Mouse (Mus musculus): ENCODE data around the gene Ttc34. TPM values are rescaled to one million over a fixed set of nuclear protein-coding genes. Genes with fewer than 3 reads are reported as not detected.

Ttc34 gene
- total and polyA plus RNA-seq, 3 experiments = 0.05 TPM; not detected in 2

- H3K9me3 ChIP-seq (replicated peaks) = 0 out of 2 replicates have a peak, but pooled peaks cover 3% of the 10 kb centered on the region
- no peaks in the 10 kb centered on the region for H3K27me3 ChIP-seq (ENCODE audit: insufficient read depth, low read length)
- ATAC-seq (ENCODE audit: extremely low read depth, insufficient number of reproducible peaks, low FRiP score, poor library complexity, severe bottlenecking) = no peak; the same call in 1 of the 2 replicates
- H3K4me3 ChIP-seq (ENCODE audit: low read depth, low read length) = no peak overlapping the region
- DNase-seq (ENCODE audit: low spot score) = no peak
- H3K4me1 ChIP-seq (ENCODE audit: insufficient read depth, low read depth, low read length) = peaks cover 18% of the 10 kb centered on the region
- TF ChIP-seq TAL1 (conservative IDR thresholded peaks at IDR 0.05; ENCODE audit: low read depth, low read length) (no peak), GATA1 (IDR thresholded peaks at IDR 0.05; ENCODE audit: borderline replicate concordance, low read length) (no peak), GATA2 (IDR thresholded peaks at IDR 0.05; ENCODE audit: borderline replicate concordance, low read depth, low read length) (no peak), POLR2AphosphoS5 (IDR thresholded peaks at IDR 0.05; ENCODE audit: insufficient replicate concordance, low read depth, low read length) (no peak), CTCF (IDR thresholded peaks at IDR 0.05; ENCODE audit: low read depth, low read length) (no peak)
- peaks cover 32% of the 10 kb centered on the region for H3K36me3 ChIP-seq (replicated peaks)
Measured at GRCm38 (mm10) chr4:154916662-154917061, 79.4 kb downstream of the Ttc34 start.

Other genes starting within 250 kb of the Ttc34 start
- gene Prdm16, start 200.6 kb upstream of the Ttc34 start, total RNA-seq (2014; fragmentation: Nextera tagmentation) = not detected in 2 replicates
- gene Prdm16, start 200.6 kb upstream of the Ttc34 start, total RNA-seq (2017) = under 0.01 and 0.41 TPM in 2 replicates
- gene Prdm16, start 200.6 kb upstream of the Ttc34 start, polyA plus RNA-seq (2012) = not detected in 2 replicates
- gene Actrt2, start 169.6 kb upstream of the Ttc34 start, total RNA-seq (2014; fragmentation: Nextera tagmentation) = not detected in 2 replicates
- not detected in 2 replicates for gene Actrt2, start 169.6 kb upstream of the Ttc34 start, total RNA-seq (2017)
- not detected in 2 replicates for gene Actrt2, start 169.6 kb upstream of the Ttc34 start, polyA plus RNA-seq (2012)
- gene Mmel1, start 32.1 kb downstream of the Ttc34 start, total RNA-seq (2014; fragmentation: Nextera tagmentation) = not detected in 2 replicates
- 0.22 TPM in 1 of 2 replicates, not detected in the other for gene Mmel1, start 32.1 kb downstream of the Ttc34 start, total RNA-seq (2017)
- 0.03 and 0.06 TPM in 2 replicates for gene Mmel1, start 32.1 kb downstream of the Ttc34 start, polyA plus RNA-seq (2012)
- gene Fam213b, start 61.7 kb downstream of the Ttc34 start, total RNA-seq (2014; fragmentation: Nextera tagmentation) = not detected in 2 replicates
- gene Fam213b, start 61.7 kb downstream of the Ttc34 start, total RNA-seq (2017) = not detected in 2 replicates
- gene Fam213b, start 61.7 kb downstream of the Ttc34 start, polyA plus RNA-seq (2012) = not detected in 2 replicates
- 45.1 and 131 TPM in 2 replicates for gene Tnfrsf14, start 91.1 kb downstream of the Ttc34 start, total RNA-seq (2014; fragmentation: Nextera tagmentation)
- 23.9 and 27.7 TPM in 2 replicates for gene Tnfrsf14, start 91.1 kb downstream of the Ttc34 start, total RNA-seq (2017)
- gene Tnfrsf14, start 91.1 kb downstream of the Ttc34 start, polyA plus RNA-seq (2012) = 3.5 and 7.2 TPM in 2 replicates
- gene Hes5, start 123.5 kb downstream of the Ttc34 start, total RNA-seq (2014; fragmentation: Nextera tagmentation) = not detected in 2 replicates
- gene Hes5, start 123.5 kb downstream of the Ttc34 start, total RNA-seq (2017) = not detected in 2 replicates
- not detected in 2 replicates for gene Hes5, start 123.5 kb downstream of the Ttc34 start, polyA plus RNA-seq (2012)
- 33.4 and 39.3 TPM in 2 replicates for gene Pank4, start 126.7 kb downstream of the Ttc34 start, total RNA-seq (2014; fragmentation: Nextera tagmentation)
- gene Pank4, start 126.7 kb downstream of the Ttc34 start, total RNA-seq (2017) = 41.6 and 45.2 TPM in 2 replicates
- 30.0 and 34.2 TPM in 2 replicates for gene Pank4, start 126.7 kb downstream of the Ttc34 start, polyA plus RNA-seq (2012)
- gene Plch2, start 219.3 kb downstream of the Ttc34 start, total RNA-seq (2014; fragmentation: Nextera tagmentation) = 1.5 TPM in 2 replicates
- 0.22 and 0.35 TPM in 2 replicates for gene Plch2, start 219.3 kb downstream of the Ttc34 start, total RNA-seq (2017)
- gene Plch2, start 219.3 kb downstream of the Ttc34 start, polyA plus RNA-seq (2012) = 0.54 and 0.61 TPM in 2 replicates
- gene Pex10, start 229.6 kb downstream of the Ttc34 start, total RNA-seq (2014; fragmentation: Nextera tagmentation) = 15.9 and 21.1 TPM in 2 replicates
- gene Pex10, start 229.6 kb downstream of the Ttc34 start, total RNA-seq (2017) = 23.2 and 23.4 TPM in 2 replicates
- gene Pex10, start 229.6 kb downstream of the Ttc34 start, polyA plus RNA-seq (2012) = 30.3 and 40.2 TPM in 2 replicates
- 209 TPM in 2 replicates for gene Rer1, start 248.9 kb downstream of the Ttc34 start, total RNA-seq (2014; fragmentation: Nextera tagmentation)
- 212 and 216 TPM in 2 replicates for gene Rer1, start 248.9 kb downstream of the Ttc34 start, total RNA-seq (2017)
- 123 and 125 TPM in 2 replicates for gene Rer1, start 248.9 kb downstream of the Ttc34 start, polyA plus RNA-seq (2012)
- gene Morn1, start 249.1 kb downstream of the Ttc34 start, total RNA-seq (2014; fragmentation: Nextera tagmentation) = 2.3 and 4.2 TPM in 2 replicates
- 5.3 and 7.2 TPM in 2 replicates for gene Morn1, start 249.1 kb downstream of the Ttc34 start, total RNA-seq (2017)
- 1.8 and 2.9 TPM in 2 replicates for gene Morn1, start 249.1 kb downstream of the Ttc34 start, polyA plus RNA-seq (2012)

All from G1E (cell line).